Mouse (Mus musculus) kidney, postnatal 0 days (tissue): Measurements from ENCODE around the gene Tmsb15b1. TPM values are rescaled to one million over a fixed set of nuclear protein-coding genes. Genes with fewer than 3 reads are reported as not detected.
"Not testable (repeated sequence)": the region's sequence is repeated elsewhere in the genome, so short reads cannot be mapped to it uniquely, and the experiment has no call there.

ENCODE experiments used
- ATAC-seq: fragments of 200-750 bp; cut with Nextera tagmentation; replicated peaks from 2 replicates; pipeline ENCODE4 v1.8.0; 2017; ENCODE audit warnings: low read depth, moderate number of reproducible peaks, moderate TSS enrichment, moderate library complexity; ENCODE audit not compliant: low FRiP score
- DNase-seq: peaks from one replicate; pipeline ENCODE4 v3.0.0-alpha.2; 2016; ENCODE audit warnings: low spot score
- H3K27ac ChIP-seq: fragments of 300-500 bp; sonication (generic); 2 replicates; pipeline ENCODE4 v1.5.1; 2014; ENCODE audit warnings: mild to moderate bottlenecking
- H3K27me3 ChIP-seq: fragments of 300-500 bp; sonication (generic); 2 replicates; pipeline ENCODE4 v1.6.1; 2014; ENCODE audit warnings: low read length, mixed read lengths; ENCODE audit not compliant: insufficient read depth
- H3K36me3 ChIP-seq: fragments of 300-500 bp; sonication (generic); 2 replicates; pipeline ENCODE4 v1.6.1; 2014; ENCODE audit warnings: low read length, mixed read lengths; ENCODE audit not compliant: insufficient read depth
- H3K4me1 ChIP-seq: fragments of 300-500 bp; sonication (generic); replicated peaks from 2 replicates; pipeline ENCODE4 v1.6.1; 2014; ENCODE audit warnings: antibody characterized with exemption, low read length, mixed read lengths; ENCODE audit not compliant: insufficient read depth
- H3K4me2 ChIP-seq: fragments of 300-500 bp; sonication (generic); 2 replicates; pipeline ENCODE4 v1.6.1; 2014; ENCODE audit warnings: mild to moderate bottlenecking, low read length, moderate library complexity, mixed read lengths
- H3K4me3 ChIP-seq: fragments of 300-500 bp; sonication (generic); replicated peaks from 2 replicates; pipeline ENCODE4 v1.5.1; 2014; ENCODE audit warnings: low read depth, low read length
- H3K9ac ChIP-seq: fragments of 300-500 bp; sonication (generic); 2 replicates; pipeline ENCODE4 v1.6.1; 2014; ENCODE audit warnings: low read depth, low read length
- H3K9me3 ChIP-seq: fragments of 300-500 bp; sonication (generic); replicated peaks from 2 replicates; pipeline ENCODE4 v1.6.1; 2016; ENCODE audit warnings: low read length, inconsistent platforms, mixed read lengths
- CTCF ChIP-seq: IDR thresholded peaks from 2 replicates; pipeline ENCODE4 v1.5.1; 2016; ENCODE audit warnings: antibody characterized with exemption, low read depth, mild to moderate bottlenecking, moderate library complexity
- WGBS: fragments of 180-500 bp; shearing (Covaris S2); extraction: QIAGEN DNeasy Blood & Tissue Kit; methylation state at CpG from one replicate; pipeline ENCODE4 v1.1.7; 2014; 5-methylcytosine and 5-hydroxymethylcytosine counted together
- polyA plus RNA-seq: library from polyadenylated mRNA; unstranded; fragments of >200 nt; fragmentation: Nextera tagmentation; extraction: Ambion mirVana; gene quantifications from 2 replicates; pipeline ENCODE4 v1.2.1, GENCODE M21; 2015

Tmsb15b1 gene
- polyA plus RNA-seq, 1 experiment from 2014 or later = 51.6 TPM

- 26% methylated on average over 2 of the region's 2 CpGs for WGBS
- Histone ChIP-seq H3K27me3 (no peaks in the 10 kb centered on the region), H3K36me3 (no peaks in the 10 kb centered on the region), H3K27ac (no peak overlapping the region), H3K9ac (no peak overlapping the region), H3K9me3 (no peaks in the 10 kb centered on the region), H3K4me2 (no peak overlapping the region), H3K4me3 (no peak overlapping the region), H3K4me1 (no peaks in the 10 kb centered on the region)
- DNase-seq (peak; percentile 22), ATAC-seq (no peak; the same call in 1 of the 2 replicates)
- TF ChIP-seq CTCF = peak; percentile 64
Measured at GRCm38 (mm10) chrX:136959688-136960087, 17.0 kb downstream of the Tmsb15b1 start.

GRCm38 (mm10) chrX:136958300-136958699 lies 18.4 kb downstream of the Tmsb15b1 start:
- not testable (repeated sequence) for H3K9ac ChIP-seq, H3K4me1 ChIP-seq, H3K27ac ChIP-seq, ATAC-seq, DNase-seq, H3K9me3 ChIP-seq, H3K27me3 ChIP-seq, H3K36me3 ChIP-seq
- Histone ChIP-seq H3K4me3 (0 out of 2 replicates have a peak overlapping the region, but pooled peaks have one; percentile 24), H3K4me2 (peak overlapping the region; percentile 37)
- 65% methylated on average over 5 of the region's 5 CpGs for WGBS

DNA sequence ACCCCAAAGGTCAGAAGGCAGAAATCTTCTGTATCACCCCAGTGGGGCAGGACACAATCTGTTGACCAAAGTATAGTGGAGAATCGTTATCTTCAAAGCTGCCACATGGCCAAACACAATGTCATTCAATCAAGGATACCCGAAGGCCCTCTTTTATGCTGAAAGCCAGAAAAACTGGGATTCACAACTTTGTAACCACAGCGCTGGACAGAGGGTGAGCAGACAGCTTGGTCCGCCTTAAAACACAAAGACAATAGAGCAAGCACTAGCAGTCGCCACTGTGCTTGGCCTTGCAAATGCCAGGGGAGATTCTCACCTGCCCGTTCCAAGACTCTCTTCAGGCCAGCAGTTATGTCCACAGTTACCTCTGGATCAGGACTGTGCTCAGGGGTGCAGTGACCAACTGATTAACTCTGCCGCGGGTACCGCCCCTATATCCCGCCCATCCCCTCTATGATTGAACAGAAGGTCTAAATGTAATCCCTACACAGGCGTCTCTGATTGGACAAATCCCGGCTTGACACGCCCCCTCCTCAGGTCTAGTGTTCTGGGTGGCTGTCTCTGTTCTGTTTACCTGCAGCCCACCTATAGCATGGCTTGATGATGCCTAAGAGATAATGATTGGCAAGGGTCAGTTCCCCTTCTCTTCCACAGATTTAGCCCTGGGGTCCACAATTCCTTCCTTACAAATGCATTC lies 18.9 kb downstream of the Tmsb15b1 start:
- H3K4me1 ChIP-seq = not testable (repeated sequence)

DNA sequence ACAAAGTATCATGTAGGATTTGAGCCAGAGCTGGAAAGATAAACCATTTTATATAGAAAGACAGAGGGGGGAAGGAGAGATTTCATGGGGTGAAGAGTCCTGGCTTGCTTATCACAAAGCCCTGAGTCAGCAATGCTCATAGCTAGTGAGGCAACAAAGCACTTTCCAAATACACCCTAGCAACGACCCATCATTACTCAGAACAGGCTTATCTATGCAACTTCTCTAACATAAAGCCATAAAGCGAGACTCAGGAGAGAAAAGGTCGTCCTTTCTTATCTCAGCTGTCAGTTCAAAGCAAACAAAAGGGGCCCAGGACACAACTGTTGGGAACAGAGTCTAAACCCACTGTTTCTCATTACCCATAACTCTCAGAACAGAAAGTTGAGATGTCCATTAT lies 38.7 kb downstream of the Tmsb15b1 start:
- H3K27ac ChIP-seq = no peak overlapping the region
- H3K9me3 ChIP-seq = no peaks in the 10 kb centered on the region
- no peak for TF ChIP-seq CTCF
- H3K4me1 ChIP-seq = no peaks in the 10 kb centered on the region
- H3K27me3 ChIP-seq = no peaks in the 10 kb centered on the region
- DNase-seq = no peak
- 40% methylated on average over 3 of the region's 3 CpGs for WGBS
- no peak overlapping the region for H3K4me2 ChIP-seq
- H3K4me3 ChIP-seq = no peak overlapping the region
- ATAC-seq = no peak
- H3K36me3 ChIP-seq = no peaks in the 10 kb centered on the region
- no peak overlapping the region for H3K9ac ChIP-seq

More for the DNA sequence above, 18.9 kb downstream of the Tmsb15b1 start:
- not testable (repeated sequence) for H3K9ac ChIP-seq, H3K27me3 ChIP-seq, H3K9me3 ChIP-seq, H3K27ac ChIP-seq, H3K36me3 ChIP-seq
- peak; percentile 42 for DNase-seq
- H3K4me2 ChIP-seq = peak overlapping the region; percentile 37
- 29% methylated on average over 13 of the region's 13 CpGs for whole genome bisulfite sequencing
- peak overlapping the region; percentile 24; the same call in 1 of the 2 replicates for H3K4me3 ChIP-seq
- peak; percentile 97 for ATAC-seq

- Histone ChIP-seq H3K4me1 (no peaks in the 10 kb centered on the region), H3K27me3 (no peaks in the 10 kb centered on the region), H3K4me2 (no peak within 1 kb of the TSS), H3K4me3 (no peak within 1 kb of the TSS), H3K36me3 (no peaks in the 10 kb centered on the region), H3K9ac (no peak within 1 kb of the TSS), H3K27ac (no peak within 1 kb of the TSS), H3K9me3 (no peaks in the 10 kb centered on the region)
- no peak for DNase-seq
- 93% methylated on average over 14 of the region's 14 CpGs for WGBS
- no peak for ATAC-seq
- no peak for TF ChIP-seq CTCF
Measured at GRCm38 (mm10) chrX:136927031-136927430, 49.6 kb downstream of the Tmsb15b1 start, which contains the start of gene H2bfm. Gene H2bfm, plus strand, starts transcription at chrX:136927325.

DNA sequence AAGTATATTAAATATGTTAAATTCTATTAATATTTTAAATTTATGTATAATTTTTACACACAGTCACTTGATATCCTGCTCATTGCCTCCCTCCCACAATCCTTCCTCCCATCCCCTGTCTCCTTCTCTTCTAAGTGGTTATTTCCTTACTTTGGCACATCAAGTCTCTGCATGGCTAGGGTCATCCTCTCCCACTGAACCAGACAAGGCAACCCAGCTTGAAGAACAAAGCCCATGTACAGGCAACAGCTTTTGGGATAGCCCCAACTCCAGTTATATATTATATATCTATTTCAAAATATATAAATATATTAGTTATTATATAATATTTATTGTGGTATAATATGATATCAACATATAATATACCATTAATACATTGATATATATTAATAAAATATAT lies 50.8 kb downstream of the Tmsb15b1 start:
- Histone ChIP-seq H3K4me2 (no peak overlapping the region), H3K36me3 (no peaks in the 10 kb centered on the region), H3K4me3 (no peak overlapping the region), H3K27ac (no peak overlapping the region), H3K4me1 (no peaks in the 10 kb centered on the region), H3K9ac (no peak overlapping the region), H3K27me3 (no peaks in the 10 kb centered on the region), H3K9me3 (no peaks in the 10 kb centered on the region)
- no peak for ATAC-seq
- DNase-seq = no peak
- TF ChIP-seq CTCF = no peak

Other genes with a start within 250 kb of the Tmsb15b1 start
- gene Morf4l2, start 233.2 kb downstream of the Tmsb15b1 start, polyA plus RNA-seq = 478 and 504 TPM in 2 replicates
- not detected in 2 replicates for gene Glra4, start 196.7 kb downstream of the Tmsb15b1 start, polyA plus RNA-seq
- gene Plp1, start 154.2 kb downstream of the Tmsb15b1 start, polyA plus RNA-seq = 1.6 TPM in 2 replicates
- 0.04 and 0.06 TPM in 2 replicates for gene Rab9b, start 108.1 kb downstream of the Tmsb15b1 start, polyA plus RNA-seq
- not detected in 2 replicates for gene H2bfm, start 49.5 kb downstream of the Tmsb15b1 start, polyA plus RNA-seq
- 52.6 and 76.2 TPM in 2 replicates for gene Tmsb15b2, start 1.4 kb downstream of the Tmsb15b1 start, polyA plus RNA-seq
- gene Tmsb15l, start within 50 bp of the Tmsb15b1 start, polyA plus RNA-seq = 5.9 and 7.3 TPM in 2 replicates
- gene Zcchc18, start 16.3 kb upstream of the Tmsb15b1 start, polyA plus RNA-seq = 20.5 and 22.0 TPM in 2 replicates
- 9.5 and 9.9 TPM in 2 replicates for gene Slc25a53, start 61.4 kb upstream of the Tmsb15b1 start, polyA plus RNA-seq
- gene Fam199x, start 72.7 kb upstream of the Tmsb15b1 start, polyA plus RNA-seq = 8.4 and 9.1 TPM in 2 replicates
- not detected in 2 replicates for gene Esx1, start 145.2 kb upstream of the Tmsb15b1 start, polyA plus RNA-seq